Mouse (Mus musculus) kidney, postnatal 4 days (tissue): ENCODE results near the gene Lta.

ENCODE experiments used
- DNase-seq, 2 experiments: peaks; one replicate each; pipeline ENCODE4 v3.0.0; 2021; ENCODE audit warnings: mixed read lengths in 2 of 2

The Lta gene

DNA sequence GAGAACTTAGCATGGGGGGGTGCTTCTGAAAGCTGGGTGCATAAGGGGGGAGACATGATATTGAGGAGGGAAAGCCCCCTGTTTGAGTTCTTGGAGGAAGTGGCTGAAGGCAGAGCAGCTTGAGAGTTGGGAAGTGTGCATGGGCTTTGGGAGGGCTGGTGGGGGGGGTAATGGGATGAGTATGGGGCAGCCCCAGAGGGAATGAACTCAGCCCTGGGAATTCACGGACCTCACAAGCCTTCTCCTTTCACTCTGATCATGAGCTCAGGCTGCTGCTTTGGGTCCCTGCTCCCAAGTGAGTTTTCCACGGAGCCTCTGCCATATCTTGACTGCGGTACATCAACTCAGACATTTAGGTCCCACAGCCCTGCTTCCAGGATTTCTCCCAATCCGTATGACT is 2.7 kb downstream of the Lta start:
- DNase-seq: no peak

DNA sequence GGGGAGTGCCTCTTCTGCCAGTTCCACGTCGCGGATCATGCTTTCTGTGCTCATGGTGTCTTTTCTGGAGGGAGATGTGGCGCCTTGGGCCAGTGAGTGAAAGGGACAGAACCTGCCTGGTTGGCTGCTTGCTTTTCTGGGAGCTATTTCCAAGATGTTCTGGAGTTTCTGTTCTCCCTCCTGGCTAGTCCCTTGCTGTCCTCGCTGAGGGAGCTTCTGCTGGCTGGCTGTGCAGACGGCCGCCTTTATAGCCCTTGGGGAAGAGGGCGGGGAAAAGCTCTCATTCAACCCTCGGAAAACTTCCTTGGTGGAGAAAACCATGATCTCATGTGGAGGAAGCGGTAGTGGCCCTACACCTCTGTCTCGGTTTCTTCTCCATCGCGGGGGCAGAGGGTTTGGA is 3.4 kb downstream of the Lta start, which contains the start of gene Tnf:
TSS of gene Tnf (minus strand) at position 221 of the 400 bp plus-strand sequence.
- DNase-seq: peak; percentile 56 to 72

DNA sequence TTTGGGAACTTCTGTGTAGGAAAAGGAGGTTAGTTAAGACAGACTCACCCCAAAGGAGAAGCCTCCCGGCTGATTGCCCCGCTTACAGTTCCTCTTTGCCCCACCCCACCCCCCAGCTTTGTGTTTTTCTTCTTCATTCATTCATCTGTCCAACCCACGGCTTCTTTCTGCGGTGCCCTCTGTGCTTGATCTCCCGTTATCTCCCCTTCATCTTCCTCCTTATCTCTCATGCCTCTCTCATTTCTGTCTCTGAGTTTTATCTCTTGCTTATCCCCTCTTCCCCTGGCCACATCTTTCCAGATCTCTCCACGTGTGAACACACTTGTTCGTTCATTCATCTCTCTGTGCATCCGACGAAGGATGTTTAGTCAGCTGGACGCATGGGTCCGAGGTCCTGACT is 4.0 kb downstream of the Lta start:
- DNase-seq: no peak

DNA sequence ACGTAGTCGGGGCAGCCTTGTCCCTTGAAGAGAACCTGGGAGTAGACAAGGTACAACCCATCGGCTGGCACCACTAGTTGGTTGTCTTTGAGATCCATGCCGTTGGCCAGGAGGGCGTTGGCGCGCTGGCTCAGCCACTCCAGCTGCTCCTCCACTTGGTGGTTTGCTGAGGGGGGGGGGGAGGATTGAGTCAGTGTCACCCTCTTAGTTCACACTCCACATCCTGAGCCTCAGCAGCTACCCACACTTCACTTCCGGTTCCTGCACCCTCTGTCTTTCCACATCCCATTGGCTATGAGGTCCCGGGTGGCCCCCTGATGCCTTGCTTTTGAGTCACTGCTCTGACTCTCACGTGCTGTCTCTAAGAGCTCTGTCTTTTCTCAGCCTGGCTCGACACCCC is 4.8 kb downstream of the Lta start:
- DNase-seq: no peak

DNA sequence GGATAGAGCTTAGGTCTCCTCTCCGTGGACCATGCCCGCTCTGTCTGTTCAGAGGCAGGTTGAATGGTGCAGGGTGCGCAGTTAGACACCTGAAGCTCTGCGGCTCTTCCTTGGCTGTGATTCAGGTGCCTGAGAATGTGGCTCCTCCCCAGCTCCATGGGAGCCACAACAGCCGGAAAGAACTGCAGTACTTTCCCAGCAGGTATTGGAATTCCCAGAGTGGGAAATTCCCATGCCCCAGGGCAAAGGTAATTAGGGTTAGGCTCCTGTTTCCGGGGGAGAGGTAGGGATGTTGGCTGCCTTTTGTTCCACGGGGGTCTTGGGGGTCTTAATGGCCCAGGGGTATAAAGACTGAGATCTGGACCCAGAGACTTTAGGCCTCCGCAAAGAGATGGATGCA is 6.2 kb downstream of the Lta start:
- DNase-seq: no peak

DNA sequence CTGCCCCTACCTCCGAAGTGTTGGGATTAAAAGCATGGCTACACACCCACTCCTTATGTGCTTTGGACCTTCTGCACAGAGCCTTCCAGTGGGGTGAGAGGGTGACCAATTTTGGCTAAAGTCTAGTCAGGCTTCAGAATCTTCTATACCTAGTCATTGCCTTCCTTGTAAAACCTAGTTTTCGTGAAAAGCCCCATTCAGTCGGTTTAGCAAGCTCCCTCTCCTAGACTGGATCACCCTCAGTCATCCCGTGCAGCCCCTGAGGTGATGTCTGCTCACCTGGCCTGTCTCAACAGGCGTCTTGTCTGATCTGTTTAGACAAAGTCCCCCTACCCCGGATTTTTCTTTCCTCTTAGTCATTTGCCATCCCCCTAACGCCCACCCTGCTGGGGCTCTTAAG is 7.1 kb downstream of the Lta start:
- DNase-seq: no peak

DNA sequence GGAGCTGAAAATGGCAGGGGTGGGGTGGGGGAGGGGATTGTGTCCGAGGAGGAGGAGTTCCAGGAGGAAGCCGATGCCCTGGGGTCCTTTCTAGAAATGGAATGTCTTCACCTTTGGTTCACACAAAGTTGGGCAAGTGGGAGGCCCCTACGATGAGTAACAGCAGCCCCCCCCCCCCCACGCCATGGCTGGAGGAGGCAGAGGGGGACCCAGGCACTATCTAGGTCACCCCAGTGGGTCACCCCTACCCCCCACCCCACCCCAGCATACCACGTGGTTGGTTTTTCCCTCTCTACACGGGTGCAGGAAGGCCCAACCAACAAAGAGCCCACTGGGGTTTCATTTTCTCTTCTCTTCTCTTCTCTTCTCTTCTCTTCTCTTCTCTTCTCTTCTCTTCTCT is 8.0 kb downstream of the Lta start:
- no peak for DNase-seq

DNA sequence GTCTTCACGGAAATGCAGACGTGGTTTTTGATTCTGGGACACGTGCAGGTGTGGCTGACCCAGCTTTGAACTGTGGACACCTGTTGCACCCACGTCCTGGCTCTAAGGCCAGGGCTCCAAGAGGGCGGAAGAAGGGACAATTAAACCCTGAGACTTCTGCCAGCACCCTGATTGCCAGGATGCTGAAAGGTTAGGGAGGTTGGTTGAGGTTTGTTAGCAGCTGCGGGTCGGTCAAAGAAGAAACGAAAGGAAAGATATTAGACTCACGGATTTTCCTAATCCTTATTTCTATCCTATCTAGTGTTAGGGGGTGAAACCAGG is 8.9 kb downstream of the Lta start:
- no peak for DNase-seq

DNA sequence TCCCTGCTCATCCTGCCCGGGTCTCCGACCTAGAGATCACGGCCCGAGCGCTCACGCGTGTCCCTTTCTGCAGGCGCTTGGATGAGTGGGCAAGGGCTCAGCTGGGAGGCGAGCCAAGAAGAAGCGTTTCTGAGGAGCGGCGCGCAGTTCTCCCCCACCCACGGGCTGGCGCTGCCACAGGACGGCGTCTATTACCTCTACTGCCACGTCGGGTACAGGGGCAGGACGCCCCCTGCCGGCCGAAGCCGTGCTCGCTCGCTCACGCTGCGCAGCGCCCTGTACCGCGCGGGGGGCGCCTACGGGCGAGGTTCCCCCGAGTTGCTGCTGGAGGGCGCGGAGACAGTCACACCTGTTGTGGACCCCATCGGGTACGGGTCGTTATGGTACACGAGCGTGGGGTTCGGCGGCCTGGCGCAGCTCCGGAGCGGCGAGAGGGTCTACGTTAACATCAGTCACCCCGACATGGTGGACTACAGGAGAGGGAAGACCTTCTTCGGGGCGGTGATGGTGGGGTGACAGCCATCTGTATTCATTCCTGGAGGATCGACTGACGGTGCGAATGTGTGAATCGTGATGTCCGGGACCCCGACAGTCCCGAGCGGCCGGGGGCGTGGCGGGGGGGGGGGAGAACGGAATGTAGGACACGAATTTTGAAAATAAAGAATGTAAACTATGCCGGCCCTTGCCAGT is 9.4 kb downstream of the Lta start:
- peak; percentile 87 to 91 for DNase-seq

DNA sequence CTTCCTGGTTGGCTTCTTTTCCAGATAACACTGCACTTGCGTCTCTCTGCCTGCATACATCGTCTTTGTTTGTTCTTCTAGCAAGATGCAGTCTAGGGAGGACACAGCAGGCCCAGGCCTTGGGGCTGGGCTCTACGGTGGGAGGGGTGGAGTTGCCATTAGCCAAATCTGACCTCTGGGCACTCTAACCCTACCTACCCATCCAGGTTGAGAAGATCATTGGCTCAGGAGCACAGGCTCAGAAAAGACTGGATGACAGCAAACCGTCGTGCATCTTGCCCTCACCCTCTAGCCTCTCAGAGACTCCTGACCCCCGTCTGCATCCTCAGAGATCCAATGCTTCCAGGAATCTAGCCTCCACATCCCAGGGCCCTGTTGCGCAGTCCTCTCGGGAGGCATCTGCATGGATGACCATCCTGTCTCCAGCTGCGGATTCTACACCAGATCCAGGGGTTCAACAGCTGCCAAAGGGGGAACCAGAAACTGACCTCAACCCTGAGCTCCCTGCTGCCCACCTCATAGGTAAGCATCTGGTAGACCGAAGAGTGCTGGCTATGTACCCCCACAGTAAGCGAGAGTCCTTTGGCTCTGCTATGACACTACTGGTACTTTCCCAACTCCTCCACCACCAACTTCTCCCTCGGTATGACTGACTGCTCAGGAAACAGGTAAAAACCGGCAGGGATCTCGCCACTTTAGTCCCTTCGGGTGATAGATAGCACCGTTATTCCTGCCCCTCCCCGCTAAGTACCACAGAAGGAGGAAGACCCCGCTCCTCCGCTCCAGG is 10.1 kb downstream of the Lta start:
- no peak for DNase-seq

DNA sequence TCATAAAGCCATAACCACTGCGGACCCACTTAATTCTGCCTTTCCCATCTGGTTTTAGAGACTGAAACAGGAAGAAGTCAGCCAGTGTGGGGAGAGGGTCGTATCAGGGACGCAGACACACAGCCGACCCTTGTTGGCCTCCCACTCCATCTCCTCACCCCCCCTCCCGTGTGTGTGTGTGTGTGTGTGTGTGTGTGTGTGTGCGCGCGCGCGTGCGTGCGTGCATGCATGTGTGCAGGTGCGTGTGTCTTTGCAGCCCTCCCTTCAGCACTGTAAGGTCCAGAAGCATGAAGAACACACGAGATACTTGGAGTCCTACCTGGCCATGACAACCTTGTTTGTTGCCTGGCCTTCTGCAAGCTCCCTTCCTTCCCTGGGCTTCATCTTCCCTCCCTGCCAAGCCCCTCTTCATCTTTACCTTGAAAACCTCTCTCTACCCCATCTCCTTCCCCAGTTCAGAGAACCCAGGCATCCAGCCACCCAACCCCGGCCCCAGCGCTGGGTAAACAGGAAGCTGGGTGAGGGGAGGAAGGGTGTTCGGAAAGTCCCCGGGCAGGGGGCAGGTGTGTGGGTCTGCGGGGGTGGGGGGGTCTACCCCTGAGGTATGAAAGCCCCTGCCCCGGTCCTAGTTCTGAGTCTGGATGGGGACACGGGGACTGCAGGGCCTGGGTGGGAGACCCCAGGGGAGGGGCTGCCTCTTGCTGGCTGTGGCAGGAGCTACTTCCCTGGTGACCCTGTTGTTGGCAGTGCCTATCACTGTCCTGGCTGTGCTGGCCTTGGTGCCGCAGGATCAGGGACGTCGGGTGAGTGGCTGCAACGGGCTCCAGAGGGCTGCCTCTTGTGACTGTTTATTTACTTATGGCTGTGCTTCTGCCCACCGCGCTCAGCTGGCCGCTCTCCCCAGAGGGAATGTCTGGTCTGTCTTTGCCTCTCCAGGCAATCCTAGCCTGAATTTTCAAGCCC is 11.0 kb downstream of the Lta start, which contains the start of gene Ltb:
TSS of gene Ltb (plus strand) at position 559 of the 963 bp plus-strand sequence.
- DNase-seq: peak in 1 of 2 experiments; percentile 26

DNA sequence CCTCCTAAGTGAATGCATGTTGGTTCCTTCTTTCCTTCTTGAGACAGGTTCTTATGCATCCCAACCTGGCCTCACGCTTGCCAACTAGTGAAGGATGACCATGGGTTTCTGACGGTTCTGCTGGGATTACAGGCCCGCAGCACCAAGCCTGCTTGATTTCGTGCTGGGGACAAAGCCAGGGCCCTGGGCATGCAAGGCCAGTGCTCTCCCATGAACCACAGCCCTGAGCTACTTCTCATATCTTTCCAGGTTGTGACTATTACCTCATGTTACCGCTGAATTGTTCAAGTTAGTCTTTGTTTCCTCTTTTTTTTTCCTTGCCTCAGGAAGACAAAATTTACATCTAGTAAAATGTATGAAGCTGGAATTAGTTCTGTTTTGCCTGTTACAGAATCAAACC is 12.2 kb downstream of the Lta start:
- DNase-seq: no peak

DNA sequence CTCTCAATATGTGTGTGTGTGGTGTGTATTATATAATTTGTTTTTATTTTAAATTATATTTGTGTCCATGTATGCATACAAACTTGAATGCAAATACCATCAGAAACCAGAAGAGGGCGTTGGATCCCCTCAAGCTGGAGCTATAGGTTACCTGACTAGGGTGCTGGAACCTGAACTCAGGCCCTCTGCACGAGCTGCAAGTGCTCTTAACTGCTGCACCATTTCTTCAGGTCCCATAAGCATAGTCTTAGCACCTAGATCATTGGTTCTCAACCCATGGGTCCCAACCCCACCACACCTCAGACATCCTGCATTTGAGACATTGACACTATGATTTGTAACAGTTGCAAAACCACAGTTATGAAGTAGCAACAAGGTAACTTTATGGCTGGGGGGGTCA is 13.4 kb downstream of the Lta start:
- DNase-seq: no peak

DNA sequence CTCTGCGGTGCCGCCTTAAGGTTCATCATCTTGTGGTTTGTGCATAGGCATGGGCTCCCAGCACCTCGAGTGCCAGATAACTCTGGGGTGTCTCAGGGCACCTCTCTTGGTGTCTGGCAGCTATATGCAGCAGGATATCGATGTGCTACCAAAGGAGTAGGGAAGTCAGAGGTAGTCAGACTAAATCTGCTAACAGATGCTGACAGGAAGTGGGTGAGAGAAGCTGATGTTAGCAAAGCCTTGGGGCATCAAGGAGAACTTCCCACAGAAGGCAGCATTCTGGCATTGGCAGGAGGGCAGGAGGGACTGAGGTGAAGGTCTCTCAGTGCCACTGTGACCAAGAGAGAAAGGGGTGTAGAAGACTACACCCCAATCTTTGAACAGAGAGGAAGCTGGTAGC is 15.1 kb downstream of the Lta start:
- DNase-seq: no peak

DNA sequence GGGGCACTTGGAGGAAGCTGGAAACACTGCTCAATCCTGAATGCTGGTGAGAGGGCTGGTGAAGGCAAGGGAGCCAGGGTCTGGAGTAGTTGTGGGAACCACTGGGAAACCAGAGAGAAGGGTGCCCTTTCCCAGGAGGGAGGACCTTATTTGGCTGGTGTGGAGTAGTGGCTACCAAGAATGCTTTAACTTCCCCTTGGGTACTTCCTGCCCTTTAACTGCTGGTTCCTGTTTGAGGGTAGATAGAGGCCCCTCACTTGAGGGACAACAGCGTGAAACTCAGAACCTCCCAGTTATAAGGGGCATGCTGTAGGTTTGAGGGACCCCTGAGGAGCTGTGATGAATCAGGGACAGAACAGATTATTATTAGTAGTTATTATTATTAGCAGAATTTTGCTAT is 16.0 kb downstream of the Lta start:
- DNase-seq: no peak

DNA sequence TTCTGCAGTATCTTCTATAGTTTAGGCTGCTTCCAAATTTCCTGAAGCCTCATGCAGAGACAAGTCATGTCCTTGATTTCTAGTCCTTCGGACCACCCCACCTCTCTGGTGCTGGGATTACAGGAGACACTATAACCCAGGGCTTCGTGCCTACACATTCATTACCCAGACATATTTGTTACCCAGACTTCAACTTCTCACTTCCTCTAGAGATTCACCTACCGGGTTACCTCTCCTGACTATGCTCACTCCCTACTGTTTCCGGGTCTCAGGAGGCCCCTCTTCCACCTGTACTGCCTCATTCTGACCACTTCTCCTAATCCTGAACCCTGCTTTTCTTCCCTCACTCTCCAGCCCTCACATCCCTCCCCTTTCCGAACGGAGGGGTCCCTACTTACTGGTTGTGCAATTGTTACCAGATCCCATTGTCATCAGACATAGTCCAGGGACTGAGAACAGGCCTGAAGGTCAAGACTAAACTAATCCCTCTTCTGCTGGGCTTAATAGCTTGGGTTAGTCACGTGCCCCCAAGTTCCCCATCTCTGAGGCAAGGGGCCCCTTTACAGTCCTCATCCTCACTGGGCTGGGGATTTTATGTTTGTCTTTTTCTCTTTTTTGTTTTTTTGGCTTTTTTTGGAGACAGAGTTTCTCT is 17.1 kb downstream of the Lta start, which contains the start of gene Lst1:
TSS of gene Lst1 (minus strand) at position 481 of the 652 bp plus-strand sequence.
- no peak for DNase-seq

DNA sequence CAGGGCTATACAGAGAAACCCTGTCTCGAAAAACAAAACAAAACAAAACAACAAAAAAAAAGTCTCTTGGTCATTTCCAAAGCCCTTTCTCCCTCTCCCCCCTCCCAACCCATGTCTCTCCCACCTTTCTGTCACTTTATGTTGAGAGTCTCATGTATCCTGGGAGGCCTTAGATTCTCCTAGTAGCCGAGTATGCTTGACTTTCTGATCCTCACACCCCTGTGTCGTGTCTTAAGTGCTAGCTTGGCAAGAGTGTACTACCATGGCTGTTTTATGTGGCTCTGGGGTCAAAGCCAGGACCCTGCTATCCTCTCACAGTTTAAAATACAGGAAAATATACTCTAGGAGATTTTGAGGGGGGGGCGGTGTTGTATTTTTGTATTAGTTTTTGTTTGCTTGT is 17.8 kb downstream of the Lta start:
- no peak for DNase-seq

DNA sequence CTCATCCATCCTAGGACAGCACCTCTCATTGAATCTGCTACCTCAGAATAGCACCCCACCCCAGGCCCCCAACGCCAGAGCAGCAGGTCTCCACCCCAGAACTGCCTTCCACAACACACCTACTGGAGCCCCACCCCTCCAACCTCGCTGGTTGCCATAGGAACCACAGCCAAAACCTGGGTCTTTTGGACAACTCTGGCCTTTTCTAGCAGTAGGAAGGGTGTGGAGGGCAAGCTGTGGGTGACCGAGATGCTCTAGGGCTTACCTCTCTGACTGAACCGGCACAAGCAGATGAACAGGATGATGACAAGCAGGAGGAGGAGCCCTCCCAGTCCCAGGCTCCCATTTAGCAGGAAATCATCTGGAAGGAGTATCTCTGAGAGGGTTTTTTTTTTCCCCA is 18.5 kb downstream of the Lta start:
- peak; percentile 47 to 55 for DNase-seq

DNA sequence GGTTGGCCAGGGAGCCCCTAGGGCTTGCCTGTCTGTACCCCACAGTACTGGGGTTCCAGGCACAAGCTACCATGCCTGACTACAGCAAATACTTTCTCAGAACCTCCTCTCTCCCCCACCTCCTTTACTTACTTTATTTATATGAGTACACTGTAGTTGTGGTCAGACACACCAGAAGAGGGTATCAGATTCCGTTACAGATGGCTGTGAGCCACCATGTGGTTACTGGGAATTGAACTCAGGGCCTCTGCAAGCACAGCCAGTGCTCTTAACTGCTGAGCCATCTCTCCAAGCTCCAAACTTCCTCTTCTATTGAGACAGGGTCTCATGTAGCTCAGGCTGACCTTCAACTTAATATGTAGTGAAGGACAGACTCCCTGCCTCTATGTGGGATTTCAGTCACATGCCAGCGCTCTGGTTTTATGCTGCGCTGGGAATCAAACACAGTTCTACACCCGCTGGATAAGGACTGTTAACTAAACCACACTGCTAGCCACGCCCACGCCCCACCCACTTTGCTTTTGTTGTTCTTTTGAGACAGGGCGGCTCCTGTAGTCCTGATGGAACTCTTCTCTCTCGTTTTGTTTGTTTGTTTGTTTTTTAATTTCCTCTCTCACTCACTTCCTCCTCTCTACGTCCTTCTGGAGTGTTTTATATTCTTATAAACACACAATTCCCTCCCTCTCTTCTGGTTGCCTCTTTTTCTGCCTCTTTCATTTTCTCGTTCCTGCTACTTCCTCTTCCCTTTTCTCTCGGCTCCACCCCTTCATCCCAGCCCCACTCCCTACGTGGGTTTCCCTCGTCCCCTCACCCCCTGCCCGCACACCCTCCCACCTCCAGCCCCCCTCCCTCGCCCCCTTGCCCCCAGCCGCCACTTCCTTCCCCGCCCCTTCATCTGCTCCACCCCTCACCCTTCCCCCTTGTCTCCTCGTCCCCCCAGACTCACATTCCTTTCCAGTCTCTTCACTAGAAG is 19.2 kb downstream of the Lta start:
- DNase-seq: peak; percentile 87 to 90

DNA sequence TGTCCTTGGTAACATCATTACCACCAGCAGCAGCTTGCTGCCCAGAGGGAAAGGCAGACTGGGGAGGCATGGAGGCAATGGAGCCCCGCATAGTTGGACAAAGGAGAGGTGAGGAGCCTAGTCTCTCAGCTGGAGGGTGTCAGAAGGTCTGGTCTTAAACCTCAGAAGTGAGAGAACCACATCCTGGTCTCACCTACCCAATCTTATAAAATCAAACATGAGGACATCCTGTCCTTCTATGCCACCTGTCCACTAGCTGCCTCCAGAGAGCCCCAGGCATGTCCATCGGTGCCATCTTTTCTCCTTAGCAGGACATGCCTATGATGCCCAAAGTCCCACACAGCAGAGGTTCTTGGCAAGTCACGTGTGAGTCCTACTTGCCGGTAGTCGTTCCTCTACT is 25.1 kb downstream of the Lta start:
- no peak for DNase-seq

DNA sequence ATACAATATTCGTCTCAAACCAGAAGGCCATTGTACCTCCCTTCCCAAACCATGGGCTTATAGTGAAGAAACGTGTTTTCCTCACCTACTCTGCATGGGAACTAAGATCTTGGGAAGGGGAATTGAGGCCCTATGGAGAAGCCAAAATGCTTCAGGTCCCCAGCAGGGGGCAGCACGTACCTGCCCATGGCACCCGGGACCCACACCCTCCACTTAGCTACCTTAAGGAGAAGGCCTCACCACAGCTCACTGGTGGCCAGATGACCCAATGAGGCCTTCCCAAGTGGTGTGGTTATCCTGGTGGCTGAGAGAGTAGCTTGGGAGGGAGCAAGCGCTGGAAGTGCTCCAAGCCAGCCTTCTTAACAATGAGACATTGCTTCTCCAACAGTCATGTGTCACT is 26.6 kb downstream of the Lta start:
- DNase-seq: peak; percentile 86 to 88

DNA sequence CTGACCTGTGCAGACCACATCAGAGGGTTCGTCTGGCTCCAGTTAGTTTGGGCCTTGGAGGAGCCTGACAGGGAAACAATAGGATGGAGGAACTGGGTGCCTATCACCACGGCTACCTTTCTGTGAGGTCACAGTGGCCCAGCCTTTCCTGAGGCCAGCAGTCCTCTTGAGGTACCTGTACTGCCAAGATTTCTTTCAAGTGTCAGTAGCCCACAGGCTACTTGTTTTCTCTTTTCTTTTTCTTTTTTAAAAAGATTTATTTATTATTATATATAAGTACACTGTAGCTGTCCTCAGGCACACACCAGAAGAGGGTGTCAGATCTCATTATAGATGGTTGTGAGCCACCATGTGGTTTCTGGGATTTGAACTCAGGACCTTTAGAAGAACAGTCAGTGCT is 29.2 kb downstream of the Lta start, which contains the start of gene Aif1:
TSS of gene Aif1 (minus strand) at position 101 of the 400 bp plus-strand sequence.
- no peak for DNase-seq
